Mouse (Mus musculus): ENCODE data around the gene Txndc9. TPM values are rescaled to one million over a fixed set of nuclear protein-coding genes. Genes with fewer than 3 reads are reported as not detected.
A peak's percentile ranks its signal among the peaks of the same experiment; 100 is the strongest.

Gene Txndc9
- polyA plus RNA-seq (2015; fragmentation: Nextera tagmentation; extraction: Ambion mirVana): 53.1 and 55.6 TPM in 2 replicates

DNA sequence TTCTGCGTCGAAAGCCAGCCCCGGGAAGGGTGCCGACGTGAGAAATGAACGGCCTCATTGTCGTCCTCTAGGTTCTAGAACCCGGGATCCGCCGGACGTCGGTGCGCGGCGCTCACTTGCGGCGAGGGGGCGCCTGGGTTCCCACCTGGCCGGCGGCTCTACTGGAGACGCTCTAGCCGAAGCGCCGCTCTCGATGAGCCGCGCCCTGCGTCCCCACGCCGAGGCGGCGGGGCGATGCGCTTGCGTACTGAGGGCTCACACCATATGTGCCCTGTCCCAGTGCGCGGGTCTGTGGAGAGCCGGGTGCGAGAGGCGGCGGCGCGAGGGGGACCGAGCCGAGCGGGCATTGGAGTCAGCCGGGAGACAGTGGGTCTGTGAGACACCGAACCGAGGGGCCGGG, at the start of gene Txndc9, which contains the start of gene Eif5b:
Gene Txndc9, minus strand, starts transcription at position 27 of the 400 bp plus-strand sequence.
Gene Eif5b, plus strand, starts transcription at position 144 of the 400 bp plus-strand sequence.
- H3K9ac ChIP-seq (replicated peaks): peak within 1 kb of the TSS; percentile 99
- ATAC-seq: peak; percentile 85
- WGBS (ENCODE audit: insufficient replicate concordance): under 1% methylated on average over 50 of the region's 50 CpGs
- peak within 1 kb of the TSS; percentile 93 for H3K27ac ChIP-seq (ENCODE audit: low read depth)
- H3K4me3 ChIP-seq (ENCODE audit: low read depth, low read length): peak within 1 kb of the TSS; percentile 97
- peaks cover 18% of the 10 kb centered on the region for H3K4me1 ChIP-seq (ENCODE audit: insufficient read depth)
- H3K27me3 ChIP-seq (ENCODE audit: insufficient read depth, low read length): no peaks in the 10 kb centered on the region
- DNase-seq: peak; percentile 94
- H3K9me3 ChIP-seq (ENCODE audit: low read length): no peaks in the 10 kb centered on the region
- TF ChIP-seq EP300 (IDR thresholded peaks at IDR 0.05; ENCODE audit: low read depth) (no peak), CTCF (IDR thresholded peaks at IDR 0.05; ENCODE audit: low read depth) (peak; percentile 78)
- peaks cover 25% of the 10 kb centered on the region for H3K36me3 ChIP-seq (replicated peaks; ENCODE audit: insufficient read depth, low read length)
- peak within 1 kb of the TSS; percentile 88 for H3K4me2 ChIP-seq (ENCODE audit: low read depth, low read length)

DNA sequence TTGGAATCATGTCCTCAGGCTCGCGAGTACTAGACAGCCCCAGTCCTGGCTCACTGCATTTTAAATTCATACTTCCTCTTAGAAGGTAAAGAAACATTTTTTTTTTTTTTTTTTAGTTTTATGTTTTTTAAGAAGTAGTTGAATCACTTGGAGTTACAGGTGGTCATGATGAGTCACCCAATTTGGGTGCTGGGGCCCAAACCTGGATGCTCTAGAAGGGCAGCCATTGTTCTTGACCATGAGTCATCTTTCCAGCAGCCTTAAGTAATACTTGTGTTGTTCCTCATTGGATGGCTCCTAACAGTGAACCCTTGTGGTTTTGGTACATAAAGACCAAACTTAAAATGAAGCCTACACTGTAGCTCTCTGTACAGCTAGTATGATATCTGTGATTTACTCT, 41.2 kb upstream of the Txndc9 start:
- ATAC-seq (no peak), DNase-seq (no peak)
- no peak overlapping the region for H3K27ac ChIP-seq (ENCODE audit: low read depth)
- 96% methylated on average over 2 of the region's 2 CpGs for WGBS (ENCODE audit: insufficient replicate concordance)
- no peaks in the 10 kb centered on the region for H3K27me3 ChIP-seq (ENCODE audit: insufficient read depth, low read length)
- H3K4me1 ChIP-seq (ENCODE audit: insufficient read depth): no peaks in the 10 kb centered on the region
- H3K36me3 ChIP-seq (replicated peaks; ENCODE audit: insufficient read depth, low read length): peaks cover 77% of the 10 kb centered on the region
- H3K9ac ChIP-seq (replicated peaks): no peak overlapping the region
- TF ChIP-seq EP300 (IDR thresholded peaks at IDR 0.05; ENCODE audit: low read depth) (no peak), CTCF (IDR thresholded peaks at IDR 0.05; ENCODE audit: low read depth) (no peak)
- H3K4me2 ChIP-seq (ENCODE audit: low read depth, low read length): no peak overlapping the region
- H3K4me3 ChIP-seq (ENCODE audit: low read depth, low read length): no peak overlapping the region
- H3K9me3 ChIP-seq (ENCODE audit: low read length): no peaks in the 10 kb centered on the region

DNA sequence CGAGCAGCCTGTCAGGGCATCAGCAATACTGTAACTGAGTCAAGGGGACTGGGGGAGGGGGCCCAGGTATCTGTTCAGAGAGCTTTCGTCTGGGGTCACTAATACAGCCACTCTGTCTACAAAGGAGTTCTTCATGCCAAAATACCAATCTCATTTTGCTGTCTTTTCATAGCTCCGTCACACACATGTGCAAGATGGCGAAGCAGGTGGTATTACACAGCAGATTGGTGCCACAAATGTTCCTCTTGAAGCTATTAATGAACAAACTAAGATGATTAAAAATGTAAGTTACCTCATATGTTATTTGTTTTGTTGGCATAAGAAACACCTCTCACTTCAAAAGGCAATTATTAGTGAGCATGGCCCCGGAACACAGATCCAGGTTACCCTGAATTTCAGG, 39.7 kb upstream of the Txndc9 start:
- H3K4me3 ChIP-seq (ENCODE audit: low read depth, low read length): no peak overlapping the region
- H3K9me3 ChIP-seq (ENCODE audit: low read length): no peaks in the 10 kb centered on the region
- H3K4me2 ChIP-seq (ENCODE audit: low read depth, low read length): no peak overlapping the region
- H3K27ac ChIP-seq (ENCODE audit: low read depth): no peak overlapping the region
- DNase-seq (no peak), ATAC-seq (no peak)
- TF ChIP-seq CTCF (IDR thresholded peaks at IDR 0.05; ENCODE audit: low read depth): no peak
- TF ChIP-seq EP300 (IDR thresholded peaks at IDR 0.05; ENCODE audit: low read depth): no peak
- 90% methylated on average over 5 of the region's 5 CpGs for WGBS (ENCODE audit: insufficient replicate concordance)
- H3K27me3 ChIP-seq (ENCODE audit: insufficient read depth, low read length): no peaks in the 10 kb centered on the region
- no peak overlapping the region for H3K9ac ChIP-seq (replicated peaks)
- H3K4me1 ChIP-seq (ENCODE audit: insufficient read depth): no peaks in the 10 kb centered on the region
- H3K36me3 ChIP-seq (replicated peaks; ENCODE audit: insufficient read depth, low read length): peaks cover 84% of the 10 kb centered on the region

DNA sequence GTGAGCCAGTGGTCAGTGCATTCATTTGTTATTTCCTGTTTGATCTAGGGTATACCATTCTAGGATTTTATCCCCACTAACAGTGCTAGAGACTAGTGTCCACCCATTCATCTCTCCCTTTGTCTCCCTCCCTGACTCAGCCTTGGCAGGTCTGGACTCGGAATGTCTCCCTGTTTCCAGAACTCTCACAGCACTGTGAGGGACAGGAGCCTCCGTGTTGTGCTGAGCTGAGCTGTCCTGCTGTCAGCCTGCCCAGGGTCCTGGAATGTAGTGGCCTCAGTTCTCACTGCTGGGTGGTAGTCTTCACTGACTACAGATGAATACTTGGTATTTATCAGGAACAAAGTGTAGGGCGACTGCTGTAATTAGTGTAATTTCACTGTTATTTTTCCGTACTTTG, 37.8 kb upstream of the Txndc9 start:
- Histone ChIP-seq H3K27ac (ENCODE audit: low read depth) (no peak overlapping the region), H3K36me3 (replicated peaks; ENCODE audit: insufficient read depth, low read length) (peaks cover 79% of the 10 kb centered on the region), H3K9me3 (ENCODE audit: low read length) (no peaks in the 10 kb centered on the region), H3K9ac (replicated peaks) (no peak overlapping the region), H3K4me1 (ENCODE audit: insufficient read depth) (no peaks in the 10 kb centered on the region), H3K4me3 (ENCODE audit: low read depth, low read length) (no peak overlapping the region), H3K27me3 (ENCODE audit: insufficient read depth, low read length) (no peaks in the 10 kb centered on the region), H3K4me2 (ENCODE audit: low read depth, low read length) (no peak overlapping the region)
- DNase-seq (no peak), ATAC-seq (no peak)
- WGBS (ENCODE audit: insufficient replicate concordance): 88% methylated on average over 4 of the region's 4 CpGs
- TF ChIP-seq CTCF (IDR thresholded peaks at IDR 0.05; ENCODE audit: low read depth) (no peak), EP300 (IDR thresholded peaks at IDR 0.05; ENCODE audit: low read depth) (no peak)

DNA sequence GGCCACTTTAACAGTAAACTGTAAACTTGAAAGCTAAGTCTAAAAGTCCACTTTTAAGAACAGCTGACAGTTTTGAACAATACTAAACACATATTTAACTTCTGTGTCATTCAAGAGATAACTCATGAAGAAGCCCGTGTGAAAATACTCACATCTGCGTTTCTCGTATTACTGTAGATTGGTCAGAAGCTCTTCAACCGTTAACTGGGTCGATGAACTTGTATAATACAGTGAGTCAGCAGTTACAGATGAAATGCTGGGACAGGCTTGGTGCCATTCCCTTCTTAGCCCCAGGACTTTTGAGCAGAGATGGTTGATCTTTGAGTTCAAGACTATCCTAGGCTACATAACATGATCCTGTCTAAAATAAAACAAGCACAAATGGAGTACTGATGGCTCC, 33.7 kb upstream of the Txndc9 start:
- ATAC-seq (no peak), DNase-seq (no peak)
- H3K36me3 ChIP-seq (replicated peaks; ENCODE audit: insufficient read depth, low read length): peaks cover 55% of the 10 kb centered on the region
- WGBS (ENCODE audit: insufficient replicate concordance): 79% methylated on average over 5 of the region's 5 CpGs
- no peaks in the 10 kb centered on the region for H3K27me3 ChIP-seq (ENCODE audit: insufficient read depth, low read length)
- H3K4me3 ChIP-seq (ENCODE audit: low read depth, low read length): no peak overlapping the region
- no peak overlapping the region for H3K9ac ChIP-seq (replicated peaks)
- H3K4me1 ChIP-seq (ENCODE audit: insufficient read depth): no peaks in the 10 kb centered on the region
- H3K9me3 ChIP-seq (ENCODE audit: low read length): no peaks in the 10 kb centered on the region
- no peak overlapping the region for H3K4me2 ChIP-seq (ENCODE audit: low read depth, low read length)
- no peak for TF ChIP-seq EP300 (IDR thresholded peaks at IDR 0.05; ENCODE audit: low read depth)
- no peak for TF ChIP-seq CTCF (IDR thresholded peaks at IDR 0.05; ENCODE audit: low read depth)
- no peak overlapping the region for H3K27ac ChIP-seq (ENCODE audit: low read depth)

DNA sequence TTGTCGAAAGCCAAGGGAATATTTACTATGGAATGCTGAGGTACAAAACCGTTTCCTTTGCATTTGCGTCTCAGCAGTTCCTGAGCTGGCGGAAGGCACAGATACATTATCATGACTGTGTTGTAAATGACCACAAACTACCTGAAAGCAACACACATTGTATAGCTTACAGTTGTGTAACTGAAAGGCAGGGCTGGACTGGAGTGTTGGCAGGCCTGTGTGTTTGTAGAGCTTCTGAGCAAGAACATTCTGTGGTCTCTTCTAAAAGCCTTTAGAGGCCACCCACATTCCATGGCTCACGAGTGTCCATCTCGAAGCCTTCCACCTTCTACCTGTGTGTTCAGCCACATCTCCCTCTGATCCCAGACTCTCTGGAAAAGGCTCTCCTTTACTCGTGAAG, 29.6 kb upstream of the Txndc9 start:
- Histone ChIP-seq H3K9me3 (ENCODE audit: low read length) (no peaks in the 10 kb centered on the region), H3K9ac (replicated peaks) (no peak overlapping the region), H3K4me2 (ENCODE audit: low read depth, low read length) (no peak overlapping the region), H3K36me3 (replicated peaks; ENCODE audit: insufficient read depth, low read length) (peaks cover 36% of the 10 kb centered on the region), H3K27me3 (ENCODE audit: insufficient read depth, low read length) (no peaks in the 10 kb centered on the region), H3K27ac (ENCODE audit: low read depth) (no peak overlapping the region), H3K4me1 (ENCODE audit: insufficient read depth) (no peaks in the 10 kb centered on the region), H3K4me3 (ENCODE audit: low read depth, low read length) (no peak overlapping the region)
- ATAC-seq (no peak), DNase-seq (no peak)
- no peak for TF ChIP-seq CTCF (IDR thresholded peaks at IDR 0.05; ENCODE audit: low read depth)
- no peak for TF ChIP-seq EP300 (IDR thresholded peaks at IDR 0.05; ENCODE audit: low read depth)
- WGBS (ENCODE audit: insufficient replicate concordance): 86% methylated on average over 7 of the region's 7 CpGs

Measured in liver, postnatal 0 days (tissue).